Mouse (Mus musculus): Measurements from ENCODE around the gene Clock.

Gene Clock

DNA sequence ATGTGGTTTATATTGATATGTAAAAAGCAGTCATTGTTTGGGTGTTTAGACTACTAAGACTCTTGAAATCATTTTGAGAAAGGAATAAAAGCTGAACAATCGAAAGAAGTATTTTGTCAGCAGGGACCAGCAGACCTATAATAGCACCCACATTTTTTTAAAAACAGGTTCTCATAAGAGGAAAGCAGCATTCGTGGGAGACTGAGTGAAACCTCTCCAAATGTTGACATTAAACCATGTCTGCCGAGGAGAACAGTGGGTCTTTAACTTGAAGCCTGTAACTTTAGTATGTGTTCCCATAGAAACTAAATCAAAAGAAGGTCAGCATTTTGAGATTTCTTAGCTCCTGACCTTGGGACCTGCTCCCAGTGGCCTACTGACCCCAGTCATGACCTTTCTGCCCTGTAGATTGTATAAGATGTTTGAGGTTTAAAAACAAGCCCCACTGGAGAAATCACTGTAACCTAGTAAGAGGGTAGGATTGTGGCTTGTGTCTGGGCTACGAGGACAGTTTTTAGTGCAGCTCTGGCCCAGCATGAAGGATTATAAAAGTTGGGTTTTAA lies 140.7 kb downstream of the Clock start:
- CTCF ChIA-PET = no interaction called here
- POLR2A ChIA-PET = interaction anchor here in 1 of 4 experiments (0.8 to 1.1 kb wide), 2 partner anchors 19 to 205 kb away, joined by 3 read pairs; no protein-coding TSS in a partner anchor

DNA sequence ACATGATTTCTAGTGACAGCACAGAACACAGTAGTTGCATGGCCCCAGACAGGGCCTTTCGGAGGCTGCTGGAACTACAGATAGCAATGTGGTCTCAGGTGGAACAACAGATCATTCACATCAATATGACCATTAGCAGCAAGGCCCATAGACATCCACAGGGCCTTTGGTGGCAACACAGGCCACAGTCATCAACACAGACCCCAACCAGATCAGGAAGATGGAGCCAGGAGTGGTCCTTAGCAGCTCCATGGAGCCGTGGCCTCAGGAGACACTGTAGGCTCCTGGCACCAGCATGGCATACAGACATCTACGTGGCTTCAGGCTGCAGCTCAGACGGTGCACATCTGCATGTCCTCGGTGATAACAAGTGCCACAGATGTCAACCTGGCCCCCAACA lies 141.7 kb downstream of the Clock start:
- POLR2A ChIA-PET = interaction anchor here in 1 of 4 experiments (1.1 kb wide), 1 partner anchor 20 kb away, joined by 3 read pairs; no protein-coding TSS in a partner anchor
- CTCF ChIA-PET = no interaction called here

DNA sequence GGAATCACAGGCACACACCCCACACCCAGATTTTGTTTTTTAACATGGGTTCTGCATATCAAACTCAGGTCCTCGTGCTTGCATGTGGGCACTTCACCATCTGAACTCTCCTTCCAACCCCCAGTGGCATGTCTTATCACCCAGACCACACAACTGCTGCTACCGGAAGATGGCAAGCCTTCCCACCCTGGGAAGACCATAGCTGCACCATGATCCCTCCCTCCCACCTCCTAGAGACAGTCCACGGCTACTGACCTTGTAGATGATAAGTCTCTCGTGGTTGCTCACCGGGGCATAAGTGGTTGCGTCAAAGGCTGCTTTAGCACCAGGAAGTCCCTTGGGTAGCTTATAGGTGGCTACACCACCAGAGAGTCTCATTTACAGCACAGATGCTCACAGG lies 143.1 kb downstream of the Clock start:
- POLR2A ChIA-PET = interaction anchor here in 3 of 4 experiments (0.6 to 1.4 kb wide), 5 partner anchors 11 to 180 kb away, joined by 3 to 4 read pairs (median 3); partner anchors contain the start of gene Srd5a3 (in 2 of the 3)

DNA sequence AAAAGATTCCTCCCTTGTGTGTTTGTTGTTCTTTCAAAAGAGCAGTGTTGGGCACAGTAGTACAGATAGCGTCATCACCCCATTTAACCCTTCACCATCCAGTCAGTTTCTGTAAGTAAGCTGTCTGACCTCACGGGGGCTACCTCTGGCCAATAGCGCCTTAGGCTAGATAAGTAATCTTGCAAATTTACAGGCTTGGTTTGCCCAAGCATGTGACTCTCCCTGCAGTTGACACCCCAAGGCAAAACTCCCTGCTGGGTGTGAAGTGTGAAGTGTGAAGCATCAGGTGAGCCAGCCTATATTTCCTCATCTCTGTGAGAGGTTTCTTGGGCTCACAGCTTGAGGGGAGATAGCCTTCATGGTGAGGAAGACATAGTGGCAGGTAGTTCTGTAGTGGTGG lies 144.5 kb downstream of the Clock start:
- ChIA-PET POLR2A (no interaction called here), CTCF (no interaction called here)

More for the DNA sequence above, 143.1 kb downstream of the Clock start:
- CTCF ChIA-PET = interaction anchor here in 1 of 4 experiments (0.6 kb wide), 1 partner anchor 42 kb away, joined by 15 read pairs; no protein-coding TSS in a partner anchor
